Comparison of ENCODE assay signal across 1 mouse cellular context in genomic region chr7:126230357-126231148, GRCm38 (mm10).
TF ChIP-seq lines count a peak whose summit lies in the region.

No protein-coding gene starts in this region.

TF ChIP-seq in MEL, 35 proteins besides CTCF, POLR2A, EP300 and RAD21 (continued from another document):
- TF ChIP-seq TBP (IDR thresholded peaks at IDR 0.05; ENCODE audit: low read depth, low read length), result peak; percentile 54; the same call in 1 of the 2 replicates
- no peak for TF ChIP-seq CHD2 (IDR thresholded peaks at IDR 0.05; ENCODE audit: low read length)
- no peak for TF ChIP-seq ZKSCAN1 (IDR thresholded peaks at IDR 0.05; ENCODE audit: low read depth, low read length)
- no peak for TF ChIP-seq CHD1 (IDR thresholded peaks at IDR 0.05; ENCODE audit: low read depth, low read length)
- TF ChIP-seq MAZ (IDR thresholded peaks at IDR 0.05; ENCODE audit: low read depth, low read length), result 0 out of 2 replicates have a peak, but pooled peaks have one; percentile 62
- TF ChIP-seq NELFE (IDR thresholded peaks at IDR 0.05; ENCODE audit: low read depth, low read length), result no peak
- no peak for TF ChIP-seq GABPA (IDR thresholded peaks at IDR 0.05; ENCODE audit: low read depth, low read length)
- TF ChIP-seq HCFC1 (IDR thresholded peaks at IDR 0.05; ENCODE audit: low read depth, low read length), result no peak
